Mouse (Mus musculus) midbrain, embryonic 12.5 days (tissue): ENCODE measurements at regions not wholly inside any gene's neighbourhood (a gene's known extent, or its start where the extent isn't known, plus 50 kb on each side); places are given as distances from the start of the nearest gene placed in this dataset.
"Not testable (repeated sequence)": the region's sequence is repeated elsewhere in the genome, so short reads cannot be mapped to it uniquely, and the experiment has no call there.

Experiments used
- ATAC-seq: fragments of 200-750 bp; cut with Nextera tagmentation; 2 replicates; pipeline ENCODE4 v1.8.0; 2017; ENCODE audit warnings: low read depth, moderate TSS enrichment, moderate library complexity; ENCODE audit not compliant: low FRiP score
- H3K27ac ChIP-seq: fragments of 300-500 bp; sonication (generic); replicated peaks from 2 replicates; pipeline ENCODE4 v1.5.1; 2016; ENCODE audit warnings: mild to moderate bottlenecking
- H3K27me3 ChIP-seq: fragments of 300-500 bp; sonication (generic); 2 replicates; pipeline ENCODE4 v1.6.1; 2016; ENCODE audit warnings: mild to moderate bottlenecking
- H3K36me3 ChIP-seq: fragments of 300-500 bp; sonication (generic); 2 replicates; pipeline ENCODE4 v1.6.1; 2016
- H3K4me1 ChIP-seq: fragments of 300-500 bp; sonication (generic); 2 replicates; pipeline ENCODE4 v1.6.1; 2016
- H3K4me2 ChIP-seq: fragments of 300-500 bp; sonication (generic); replicated peaks from 2 replicates; pipeline ENCODE4 v1.6.1; 2016; ENCODE audit warnings: mild to moderate bottlenecking, moderate library complexity
- H3K4me3 ChIP-seq: fragments of 300-500 bp; sonication (generic); 2 replicates; pipeline ENCODE4 v1.5.1; 2016; ENCODE audit warnings: mild to moderate bottlenecking
- H3K9ac ChIP-seq: fragments of 300-500 bp; sonication (generic); replicated peaks from 2 replicates; pipeline ENCODE4 v1.6.1; 2016; ENCODE audit warnings: mild to moderate bottlenecking, moderate library complexity
- H3K9me3 ChIP-seq: fragments of 300-500 bp; sonication (generic); 2 replicates; pipeline ENCODE4 v1.6.1; 2016; ENCODE audit warnings: mild to moderate bottlenecking
- WGBS: fragments of 180-500 bp; shearing (Covaris S2); methylation state at CpG from one replicate; pipeline ENCODE4 v1.1.7; 2016; 5-methylcytosine and 5-hydroxymethylcytosine counted together

DNA sequence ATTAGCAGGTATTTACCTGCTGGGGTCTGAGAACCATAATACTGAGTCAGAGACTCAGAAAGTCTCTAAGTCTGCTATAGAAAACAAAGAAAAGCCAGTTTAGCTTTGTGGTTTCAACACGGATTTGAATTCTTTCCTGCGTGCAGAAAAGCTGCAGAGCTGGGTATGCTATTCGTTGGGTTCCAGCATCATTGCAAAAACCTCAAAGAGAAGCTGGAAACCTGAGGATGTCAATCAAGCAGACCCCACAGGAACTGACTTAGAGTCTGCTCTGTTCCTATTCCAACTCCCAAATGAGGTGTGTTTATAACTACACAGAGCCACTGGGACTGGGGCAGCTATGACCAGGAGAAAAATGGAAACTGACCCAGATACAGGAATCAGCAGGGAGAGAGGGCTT is 183.5 kb downstream of the Dhx15 start:
- Histone ChIP-seq H3K9me3 (no peaks in the 10 kb centered on the region), H3K4me1 (no peaks in the 10 kb centered on the region), H3K4me2 (no peak overlapping the region), H3K36me3 (no peaks in the 10 kb centered on the region), H3K27ac (no peak overlapping the region), H3K4me3 (no peak overlapping the region), H3K9ac (no peak overlapping the region), H3K27me3 (no peaks in the 10 kb centered on the region)
- WGBS, result 79% methylated on average over 3 of the region's 3 CpGs
- ATAC-seq, result no peak

DNA sequence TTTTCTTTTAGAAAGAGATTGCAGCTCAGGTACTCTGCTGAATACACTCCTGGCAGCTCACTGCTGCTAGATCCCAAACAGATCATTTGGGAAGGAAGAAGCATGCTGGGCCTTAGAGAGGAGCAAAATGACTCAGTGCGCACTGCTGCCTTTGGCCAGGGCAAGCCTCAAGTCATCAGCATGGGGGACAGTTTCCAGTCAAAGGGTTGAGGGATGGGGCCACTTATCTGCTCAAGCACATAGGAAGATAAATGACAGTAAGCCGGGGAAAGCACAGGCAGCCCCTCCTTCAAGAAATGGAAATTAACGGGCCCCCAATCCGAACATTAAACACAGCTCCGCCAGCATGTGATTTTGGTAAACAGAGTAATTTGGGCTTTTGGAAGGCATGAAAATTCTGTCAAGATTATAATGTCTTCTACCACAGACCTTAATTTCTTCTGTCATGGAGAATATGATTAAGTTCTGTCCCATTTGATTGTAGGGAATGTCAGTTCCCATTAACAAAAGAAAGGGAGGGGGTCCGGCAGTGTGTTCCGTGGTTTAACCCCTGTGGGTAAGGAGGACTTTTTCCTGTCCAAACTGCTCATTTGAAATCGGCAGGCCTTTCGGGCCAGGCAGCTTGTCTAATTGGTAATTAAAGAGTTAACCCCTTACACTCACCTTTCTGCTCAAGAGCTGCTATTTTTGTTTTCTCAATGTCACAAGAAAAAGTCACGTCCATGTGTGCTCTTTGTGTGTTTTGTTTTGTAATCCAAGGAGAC is 199.3 kb downstream of the Dhx15 start:
- no peak overlapping the region for H3K27ac ChIP-seq
- ATAC-seq, result peak; percentile 63
- H3K9me3 ChIP-seq, result no peaks in the 10 kb centered on the region
- peak overlapping the region; percentile 45 for H3K4me2 ChIP-seq
- WGBS, result 10% methylated on average over 10 of the region's 10 CpGs
- H3K9ac ChIP-seq, result 0 out of 2 replicates have a peak overlapping the region, but pooled peaks have one; percentile 15
- H3K4me1 ChIP-seq, result peaks cover 12% of the 10 kb centered on the region
- H3K36me3 ChIP-seq, result no peaks in the 10 kb centered on the region
- 0 out of 2 replicates have a peak overlapping the region, but pooled peaks have one; percentile 9 for H3K4me3 ChIP-seq
- no peaks in the 10 kb centered on the region for H3K27me3 ChIP-seq

DNA sequence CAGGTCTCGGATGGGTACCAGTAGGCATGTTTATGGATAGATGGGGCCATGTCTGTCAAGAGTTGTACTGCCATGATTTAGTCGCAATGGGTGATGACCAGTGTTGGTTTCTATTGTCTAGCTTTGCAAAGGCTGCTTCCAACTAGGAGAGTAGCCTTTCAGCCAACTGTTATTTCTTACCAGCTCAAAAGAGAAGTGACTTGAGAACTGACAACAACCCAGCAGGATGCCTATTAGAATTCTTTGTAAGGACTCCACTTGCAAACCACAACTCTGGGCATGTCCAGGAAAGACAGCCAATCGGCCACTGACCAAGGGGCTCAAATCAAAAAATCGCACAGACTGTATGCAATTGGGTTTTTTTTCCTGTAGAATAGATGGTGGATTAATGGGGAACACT is 200.9 kb downstream of the Dhx15 start:
- 23% methylated on average over 4 of the region's 4 CpGs for WGBS
- ATAC-seq, result no peak
- Histone ChIP-seq H3K36me3 (no peaks in the 10 kb centered on the region), H3K4me1 (peaks cover 12% of the 10 kb centered on the region), H3K27me3 (no peaks in the 10 kb centered on the region), H3K9me3 (no peaks in the 10 kb centered on the region), H3K9ac (no peak overlapping the region), H3K4me3 (no peak overlapping the region), H3K4me2 (no peak overlapping the region), H3K27ac (no peak overlapping the region)

DNA sequence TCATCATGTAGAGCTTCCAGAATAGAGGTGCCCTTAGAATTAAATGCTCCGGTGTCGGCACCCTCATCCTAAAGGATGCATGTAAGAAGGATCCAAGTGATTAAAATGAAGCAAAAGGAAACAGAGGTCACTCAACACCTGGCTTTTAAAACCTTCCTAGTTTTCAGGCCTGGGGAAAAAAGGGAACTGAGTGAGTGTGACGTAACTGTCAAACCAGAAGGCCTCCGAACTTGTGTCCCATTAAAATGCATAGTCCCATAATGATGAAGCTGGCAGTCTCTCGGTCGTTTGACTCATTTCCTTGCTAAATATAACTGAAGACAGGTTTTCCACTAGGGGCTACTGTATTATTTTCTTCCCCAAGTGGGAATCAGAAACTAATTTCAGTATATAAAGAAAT is 201.4 kb downstream of the Dhx15 start:
- Histone ChIP-seq H3K4me1 (peaks cover 12% of the 10 kb centered on the region), H3K9me3 (no peaks in the 10 kb centered on the region), H3K9ac (no peak overlapping the region), H3K36me3 (no peaks in the 10 kb centered on the region), H3K27ac (no peak overlapping the region), H3K4me3 (no peak overlapping the region), H3K4me2 (no peak overlapping the region), H3K27me3 (no peaks in the 10 kb centered on the region)
- 79% methylated on average over 6 of the region's 6 CpGs for WGBS
- no peak for ATAC-seq

DNA sequence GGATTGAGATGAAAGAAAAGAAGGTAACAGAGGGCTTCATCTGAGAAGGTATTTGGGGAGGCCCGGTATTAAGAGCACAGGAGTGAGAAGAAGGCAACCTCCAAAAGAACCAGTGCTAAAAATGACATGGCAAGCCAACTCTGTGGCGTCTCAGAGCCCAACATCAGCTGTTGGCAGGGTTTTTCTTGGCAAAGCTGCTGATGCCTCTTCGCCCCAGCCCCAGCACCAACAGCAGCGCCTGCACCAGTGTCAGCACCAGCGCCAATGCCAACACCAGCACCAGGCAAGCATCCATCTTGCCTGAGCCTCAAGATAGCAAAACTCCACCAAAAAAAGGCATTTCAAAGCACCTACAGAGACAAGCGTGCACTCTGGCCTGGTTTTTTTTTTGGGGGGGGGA is 205.3 kb downstream of the Dhx15 start:
- H3K9me3 ChIP-seq, result no peaks in the 10 kb centered on the region
- 94% methylated on average over 6 of the region's 6 CpGs for WGBS
- ATAC-seq, result no peak
- no peak overlapping the region for H3K27ac ChIP-seq
- no peaks in the 10 kb centered on the region for H3K27me3 ChIP-seq
- H3K4me2 ChIP-seq, result no peak overlapping the region
- H3K4me1 ChIP-seq, result no peaks in the 10 kb centered on the region
- H3K36me3 ChIP-seq, result no peaks in the 10 kb centered on the region
- H3K9ac ChIP-seq, result no peak overlapping the region
- H3K4me3 ChIP-seq, result no peak overlapping the region

GRCm38 (mm10) chr5:51982780-51983179 is 207.5 kb downstream of the Dhx15 start:
- Histone ChIP-seq H3K4me2 (no peak overlapping the region), H3K27me3 (no peaks in the 10 kb centered on the region), H3K4me1 (no peaks in the 10 kb centered on the region), H3K27ac (no peak overlapping the region), H3K9me3 (no peaks in the 10 kb centered on the region), H3K36me3 (no peaks in the 10 kb centered on the region), H3K9ac (no peak overlapping the region), H3K4me3 (no peak overlapping the region)
- WGBS, result 93% methylated on average over 7 of the region's 7 CpGs
- ATAC-seq, result no peak

DNA sequence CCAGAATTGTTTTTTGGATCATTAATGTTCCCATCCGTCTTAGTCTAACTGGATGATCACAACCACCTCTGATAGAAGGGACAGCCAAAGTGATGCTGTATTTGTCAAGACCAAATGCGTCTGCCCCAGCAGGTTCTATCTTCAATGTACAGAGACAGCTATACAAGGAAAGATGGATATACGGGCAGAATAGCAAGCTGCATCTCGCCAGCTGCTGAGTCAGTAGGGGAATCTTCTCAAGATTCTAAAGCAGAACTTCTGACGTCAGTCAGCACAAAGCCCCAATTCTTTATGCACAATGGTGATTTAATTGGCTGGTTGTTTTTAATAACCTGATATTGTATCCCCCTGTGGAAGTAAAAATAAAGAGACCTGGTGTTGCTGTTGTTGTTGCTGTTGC is 209.4 kb downstream of the Dhx15 start:
- Histone ChIP-seq H3K36me3 (no peaks in the 10 kb centered on the region), H3K27me3 (no peaks in the 10 kb centered on the region), H3K9ac (no peak overlapping the region), H3K9me3 (no peaks in the 10 kb centered on the region), H3K4me3 (no peak overlapping the region), H3K4me1 (no peaks in the 10 kb centered on the region), H3K27ac (no peak overlapping the region), H3K4me2 (no peak overlapping the region)
- ATAC-seq, result no peak
- WGBS, result 81% methylated on average over 5 of the region's 5 CpGs

DNA sequence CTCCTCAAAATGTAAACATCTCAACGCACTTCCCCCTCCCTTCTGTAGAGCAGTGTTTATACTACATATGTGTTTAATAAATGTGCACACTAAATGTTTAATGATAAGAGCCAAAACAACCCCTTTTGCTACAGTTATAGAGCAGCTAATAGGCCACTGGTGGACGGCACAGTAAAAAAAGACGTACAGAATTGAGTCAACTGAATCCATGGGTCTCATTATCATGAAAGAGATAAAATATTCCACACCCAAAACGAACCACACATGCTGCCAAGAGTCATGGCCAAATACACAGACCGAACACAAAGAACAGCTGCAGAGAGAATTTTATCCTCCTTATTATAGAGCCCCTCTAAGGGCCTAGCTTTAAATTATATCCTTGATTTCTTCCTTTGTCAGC is 237.8 kb downstream of the Dhx15 start:
- H3K9ac ChIP-seq, result no peak overlapping the region
- H3K4me2 ChIP-seq, result no peak overlapping the region
- no peak overlapping the region for H3K27ac ChIP-seq
- ATAC-seq, result no peak
- H3K36me3 ChIP-seq, result no peaks in the 10 kb centered on the region
- no peaks in the 10 kb centered on the region for H3K4me1 ChIP-seq
- no peak overlapping the region for H3K4me3 ChIP-seq
- H3K27me3 ChIP-seq, result no peaks in the 10 kb centered on the region
- H3K9me3 ChIP-seq, result no peaks in the 10 kb centered on the region
- WGBS, result 82% methylated on average over 5 of the region's 5 CpGs

- H3K36me3 ChIP-seq, result no peaks in the 10 kb centered on the region
- no peak overlapping the region for H3K9ac ChIP-seq
- H3K27me3 ChIP-seq, result no peaks in the 10 kb centered on the region
- 92% methylated on average over 5 of the region's 5 CpGs for WGBS
- H3K4me3 ChIP-seq, result no peak overlapping the region
- no peak for ATAC-seq
- H3K27ac ChIP-seq, result no peak overlapping the region
- H3K4me2 ChIP-seq, result no peak overlapping the region
- no peaks in the 10 kb centered on the region for H3K4me1 ChIP-seq
- no peaks in the 10 kb centered on the region for H3K9me3 ChIP-seq
These were observed 240.3 kb downstream of the Dhx15 start for GRCm38 (mm10) chr5:51949996-51950395.

DNA sequence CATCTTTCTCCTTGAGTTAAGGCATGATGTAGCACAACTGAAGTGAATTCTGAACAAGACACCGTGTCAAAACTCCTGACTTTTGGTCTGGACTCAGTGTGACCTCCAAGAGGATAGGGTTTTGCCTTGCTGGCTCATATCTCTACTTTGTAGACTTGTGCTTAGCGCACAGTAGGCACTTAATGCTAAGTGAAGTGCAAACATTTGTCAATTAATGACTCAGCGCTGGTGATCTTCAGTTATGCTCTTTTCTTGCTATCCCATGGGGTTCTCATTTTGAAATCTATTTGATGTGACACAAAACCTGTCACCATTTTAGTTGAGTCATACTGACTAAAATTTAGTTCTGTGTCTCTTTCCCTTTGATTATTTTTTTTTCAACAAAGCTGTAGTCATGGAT is 244.3 kb downstream of the Dhx15 start:
- Histone ChIP-seq H3K4me1 (no peaks in the 10 kb centered on the region), H3K9ac (no peak overlapping the region), H3K27me3 (no peaks in the 10 kb centered on the region), H3K36me3 (no peaks in the 10 kb centered on the region), H3K27ac (no peak overlapping the region), H3K9me3 (no peaks in the 10 kb centered on the region), H3K4me2 (no peak overlapping the region), H3K4me3 (no peak overlapping the region)
- WGBS, result 91% methylated on average over 3 of the region's 3 CpGs
- ATAC-seq, result no peak

DNA sequence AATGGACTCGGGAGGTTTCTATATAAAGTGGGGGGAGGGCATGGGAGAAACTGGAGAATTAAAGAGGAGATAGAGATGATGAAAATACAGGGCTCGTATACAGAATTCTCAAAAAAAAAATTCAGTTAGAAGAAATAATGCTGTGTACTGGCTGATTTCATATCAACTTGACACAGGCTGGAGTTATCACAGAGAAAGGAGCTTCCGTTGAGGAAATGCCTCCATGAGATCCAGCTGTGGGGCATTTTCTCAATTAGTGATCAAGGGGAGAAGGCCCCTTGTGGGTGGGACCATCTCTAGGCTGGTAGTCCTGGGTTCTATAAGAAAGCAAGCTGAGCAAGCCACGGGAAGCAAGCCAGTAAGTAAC is 248.4 kb downstream of the Dhx15 start:
- not testable (repeated sequence) for H3K4me1 ChIP-seq, H3K4me3 ChIP-seq, H3K36me3 ChIP-seq, ATAC-seq, H3K27ac ChIP-seq, H3K9me3 ChIP-seq, H3K9ac ChIP-seq, H3K27me3 ChIP-seq, H3K4me2 ChIP-seq
- WGBS, result 75% methylated on average over 4 of the region's 4 CpGs

DNA sequence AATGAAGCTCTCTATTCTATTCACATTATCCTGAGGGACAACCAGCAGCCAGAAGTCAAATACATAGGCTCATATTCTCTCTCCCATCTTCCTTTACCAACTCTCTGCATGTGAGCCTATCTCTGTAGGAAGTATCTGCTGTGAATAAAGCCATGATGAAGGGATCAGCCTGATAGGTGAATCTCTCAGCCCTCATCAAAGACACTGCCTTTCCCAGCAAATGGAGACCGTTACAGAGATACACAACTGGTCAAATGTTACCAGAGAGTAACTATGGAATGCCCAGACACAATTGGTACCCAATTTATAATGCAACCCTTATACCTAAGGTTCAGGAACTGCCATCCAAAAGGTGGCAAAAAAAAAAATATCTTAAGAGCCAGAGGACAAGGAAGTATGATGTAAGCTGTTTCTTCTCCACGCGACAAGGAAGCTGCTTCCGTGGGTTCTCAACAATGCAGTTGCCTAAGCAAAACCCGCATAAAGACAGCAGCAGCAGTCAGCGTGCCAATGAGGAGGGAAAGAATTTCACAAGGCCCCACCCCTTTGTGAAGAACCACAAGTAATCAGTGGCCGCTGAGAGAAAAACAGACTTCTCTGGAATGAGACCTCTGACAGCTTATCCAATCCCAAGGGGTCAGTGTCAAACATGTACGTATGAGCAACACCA is 248.9 kb downstream of the Dhx15 start:
- WGBS, result 70% methylated on average over 8 of the region's 8 CpGs
- H3K36me3 ChIP-seq, result no peaks in the 10 kb centered on the region

More for the DNA sequence above, 248.9 kb downstream of the Dhx15 start:
- H3K9me3 ChIP-seq, result no peaks in the 10 kb centered on the region
- H3K27ac ChIP-seq, result no peak overlapping the region
- no peak overlapping the region for H3K4me3 ChIP-seq
- H3K27me3 ChIP-seq, result no peaks in the 10 kb centered on the region
- H3K4me2 ChIP-seq, result no peak overlapping the region
- H3K4me1 ChIP-seq, result no peaks in the 10 kb centered on the region
- ATAC-seq, result no peak
- H3K9ac ChIP-seq, result no peak overlapping the region
